Mouse (Mus musculus) stomach, postnatal 0 days (tissue): ENCODE measurements at regions not wholly inside any gene's neighbourhood (a gene's known extent, or its start where the extent isn't known, plus 50 kb on each side); places are given as distances from the start of the nearest gene placed in this dataset.

Experiments
- ATAC-seq: fragments of 200-750 bp; cut with Nextera tagmentation; 2 replicates; pipeline ENCODE4 v1.8.0; 2017; ENCODE audit not compliant: low FRiP score, low TSS enrichment
- DNase-seq: peaks from one replicate; pipeline ENCODE4 v3.0.0-alpha.2; 2016; ENCODE audit warnings: low spot score
- H3K27ac ChIP-seq: fragments of 300-500 bp; sonication (generic); replicated peaks from 2 replicates; pipeline ENCODE4 v1.5.1; 2014; ENCODE audit warnings: mild to moderate bottlenecking, control low read depth
- H3K27me3 ChIP-seq: fragments of 300-500 bp; sonication (generic); 2 replicates; pipeline ENCODE4 v1.6.1; 2014; ENCODE audit warnings: low read length; ENCODE audit not compliant: control insufficient read depth, insufficient read depth
- H3K36me3 ChIP-seq: fragments of 300-500 bp; sonication (generic); 2 replicates; pipeline ENCODE4 v1.6.1; 2014; ENCODE audit warnings: low read length, mixed read lengths; ENCODE audit not compliant: control insufficient read depth, insufficient read depth
- H3K4me1 ChIP-seq: fragments of 300-500 bp; sonication (generic); replicated peaks from 2 replicates; pipeline ENCODE4 v1.6.1; 2014; ENCODE audit warnings: antibody characterized with exemption; ENCODE audit not compliant: control insufficient read depth, insufficient read depth
- H3K4me2 ChIP-seq: fragments of 300-500 bp; sonication (generic); replicated peaks from 2 replicates; pipeline ENCODE4 v1.6.1; 2014; ENCODE audit warnings: low read depth, mild to moderate bottlenecking, control low read depth, moderate library complexity
- H3K4me3 ChIP-seq: fragments of 300-500 bp; sonication (generic); 2 replicates; pipeline ENCODE4 v1.5.1; 2014; ENCODE audit warnings: low read depth, low read length, control low read depth
- H3K9ac ChIP-seq: fragments of 300-500 bp; sonication (generic); 2 replicates; pipeline ENCODE4 v1.6.1; 2014; ENCODE audit warnings: mild to moderate bottlenecking, low read length, control low read depth, mixed read lengths
- H3K9me3 ChIP-seq: fragments of 300-500 bp; sonication (generic); 2 replicates; pipeline ENCODE4 v1.6.1; 2016; ENCODE audit warnings: low read length; ENCODE audit not compliant: control insufficient read depth
- CTCF ChIP-seq: IDR thresholded peaks from 2 replicates; pipeline ENCODE4 v1.5.1; 2016; ENCODE audit warnings: antibody characterized with exemption, low read depth, mild to moderate bottlenecking, moderate library complexity
- EP300 ChIP-seq: optimal IDR thresholded peaks from 2 replicates; pipeline ENCODE3; 2016; ENCODE audit warnings: antibody characterized with exemption
- WGBS: fragments of 180-500 bp; shearing (Covaris S2); extraction: QIAGEN DNeasy Blood & Tissue Kit; methylation state at CpG from one replicate; pipeline ENCODE4 v1.1.7; 2014; 5-methylcytosine and 5-hydroxymethylcytosine counted together

- ATAC-seq = no peak
- Histone ChIP-seq H3K27me3 (peaks cover 11% of the 10 kb centered on the region; the same call in 1 of the 2 replicates), H3K4me3 (no peak overlapping the region), H3K4me1 (no peaks in the 10 kb centered on the region), H3K9me3 (no peaks in the 10 kb centered on the region), H3K36me3 (no peaks in the 10 kb centered on the region), H3K9ac (no peak overlapping the region), H3K27ac (no peak overlapping the region), H3K4me2 (no peak overlapping the region)
- 48% methylated on average over 6 of the region's 6 CpGs for WGBS
- no peak for TF ChIP-seq CTCF
- no peak for TF ChIP-seq EP300
- no peak for DNase-seq
These were observed 476.8 kb downstream of the Prss52 start for GRCm38 (mm10) chr14:64580862-64581261.

GRCm38 (mm10) chr14:64581705-64582104 is 477.6 kb downstream of the Prss52 start:
- H3K27ac ChIP-seq = no peak overlapping the region
- H3K36me3 ChIP-seq = no peaks in the 10 kb centered on the region
- H3K9me3 ChIP-seq = no peaks in the 10 kb centered on the region
- TF ChIP-seq CTCF (no peak), EP300 (no peak)
- DNase-seq (no peak), ATAC-seq (no peak)
- no peak overlapping the region for H3K4me3 ChIP-seq
- WGBS = 33% methylated on average over 7 of the region's 7 CpGs
- peaks cover 12% of the 10 kb centered on the region; the same call in 1 of the 2 replicates for H3K27me3 ChIP-seq
- no peaks in the 10 kb centered on the region for H3K4me1 ChIP-seq
- no peak overlapping the region for H3K9ac ChIP-seq
- H3K4me2 ChIP-seq = no peak overlapping the region

GRCm38 (mm10) chr14:64582822-64583221 is 478.7 kb downstream of the Prss52 start:
- ATAC-seq = no peak
- no peak for DNase-seq
- H3K4me1 ChIP-seq = no peaks in the 10 kb centered on the region
- H3K27ac ChIP-seq = no peak overlapping the region
- TF ChIP-seq CTCF (no peak), EP300 (no peak)
- no peak overlapping the region for H3K4me2 ChIP-seq
- no peak overlapping the region for H3K4me3 ChIP-seq
- H3K36me3 ChIP-seq = no peaks in the 10 kb centered on the region
- H3K9me3 ChIP-seq = no peaks in the 10 kb centered on the region
- H3K27me3 ChIP-seq = peaks cover 12% of the 10 kb centered on the region; the same call in 1 of the 2 replicates
- H3K9ac ChIP-seq = no peak overlapping the region
- 25% methylated on average over 4 of the region's 4 CpGs for WGBS

DNA sequence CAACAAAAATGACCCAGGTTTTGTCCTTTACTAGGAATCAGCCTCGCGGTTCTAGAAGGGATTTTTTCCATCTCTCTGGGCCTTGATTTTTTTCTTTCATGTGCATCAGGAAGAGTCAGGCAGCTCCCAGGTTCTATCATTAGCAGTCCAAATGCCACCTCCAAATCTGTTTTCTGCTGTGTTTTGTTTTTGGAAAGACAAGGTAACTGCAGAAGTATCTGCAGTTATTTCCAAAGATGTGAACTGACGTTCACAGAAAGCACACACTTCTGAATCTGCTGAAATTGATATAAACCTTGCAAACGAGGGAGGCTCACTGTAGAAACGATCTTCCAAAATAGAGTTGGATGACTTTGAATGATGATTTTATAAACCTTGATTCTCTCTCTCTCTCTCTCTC is 480.1 kb downstream of the Prss52 start:
- Histone ChIP-seq H3K4me2 (no peak overlapping the region), H3K27ac (no peak overlapping the region), H3K9ac (no peak overlapping the region), H3K27me3 (peaks cover 17% of the 10 kb centered on the region; the same call in 1 of the 2 replicates), H3K36me3 (no peaks in the 10 kb centered on the region), H3K4me1 (no peaks in the 10 kb centered on the region), H3K9me3 (no peaks in the 10 kb centered on the region), H3K4me3 (no peak overlapping the region)
- DNase-seq (no peak), ATAC-seq (no peak)
- no peak for TF ChIP-seq CTCF
- TF ChIP-seq EP300 = no peak
- WGBS = 51% methylated on average over 5 of the region's 5 CpGs

- H3K9me3 ChIP-seq = no peaks in the 10 kb centered on the region
- no peaks in the 10 kb centered on the region for H3K36me3 ChIP-seq
- no peak for TF ChIP-seq EP300
- TF ChIP-seq CTCF = no peak
- 13% methylated on average over 5 of the region's 5 CpGs for WGBS
- DNase-seq = no peak
- H3K4me1 ChIP-seq = no peaks in the 10 kb centered on the region
- H3K9ac ChIP-seq = no peak overlapping the region
- no peak overlapping the region for H3K4me2 ChIP-seq
- H3K27ac ChIP-seq = no peak overlapping the region
- no peak for ATAC-seq
- peaks cover 17% of the 10 kb centered on the region; the same call in 1 of the 2 replicates for H3K27me3 ChIP-seq
- H3K4me3 ChIP-seq = no peak overlapping the region
These were observed 481.0 kb downstream of the Prss52 start for GRCm38 (mm10) chr14:64585081-64585470.

DNA sequence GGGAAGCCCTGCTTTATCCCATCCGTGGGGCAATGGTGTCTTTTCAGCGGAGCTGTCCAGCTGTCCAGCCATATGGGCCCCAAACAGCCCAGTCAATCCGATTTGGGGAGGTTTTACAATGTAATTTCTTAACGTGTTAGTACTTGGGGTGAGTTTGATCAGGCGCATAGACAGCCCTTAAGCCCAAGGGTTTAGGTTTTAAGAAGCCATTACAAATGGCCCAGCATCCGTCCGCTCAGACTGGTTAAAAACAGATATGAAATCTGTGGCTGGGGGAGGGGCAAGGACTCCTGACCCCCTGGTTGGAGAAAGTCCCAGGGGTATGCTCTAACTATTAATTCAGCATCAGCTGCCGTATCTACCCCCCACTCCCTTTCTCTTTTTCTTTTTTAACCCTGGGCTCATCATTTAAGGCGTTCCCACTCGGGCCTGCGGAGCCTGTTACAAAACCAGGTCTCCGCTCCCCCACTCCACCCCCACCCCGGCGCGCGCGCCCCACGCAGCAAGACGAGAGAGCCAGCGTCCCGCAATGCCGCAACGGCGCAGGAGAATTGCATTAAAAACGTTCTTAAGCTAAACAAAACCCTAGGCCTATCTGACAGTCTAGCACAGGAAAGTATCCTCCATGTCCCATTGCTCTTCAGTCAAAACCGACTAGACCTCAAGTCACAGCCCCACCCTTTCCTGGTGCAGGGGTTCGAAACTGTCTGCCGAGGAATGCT is 481.5 kb downstream of the Prss52 start:
- H3K4me2 ChIP-seq = no peak overlapping the region
- no peak overlapping the region for H3K27ac ChIP-seq
- DNase-seq (no peak), ATAC-seq (no peak)
- TF ChIP-seq EP300 (no peak), CTCF (no peak)
- WGBS = 6% methylated on average over 28 of the region's 28 CpGs
- no peaks in the 10 kb centered on the region for H3K36me3 ChIP-seq
- no peak overlapping the region for H3K4me3 ChIP-seq
- no peaks in the 10 kb centered on the region for H3K9me3 ChIP-seq
- peaks cover 17% of the 10 kb centered on the region; the same call in 1 of the 2 replicates for H3K27me3 ChIP-seq
- no peak overlapping the region for H3K9ac ChIP-seq
- no peaks in the 10 kb centered on the region for H3K4me1 ChIP-seq
